Mouse (Mus musculus): ENCODE data around the gene Sart3. TPM values are rescaled to one million over a fixed set of nuclear protein-coding genes. Genes with fewer than 3 reads are reported as not detected.
"Not testable (repeated sequence)": the region's sequence is repeated elsewhere in the genome, so short reads cannot be mapped to it uniquely, and the experiment has no call there.

Sart3 gene
- polyA plus RNA-seq, 1 experiment from 2014 or later = 30.5 TPM

DNA sequence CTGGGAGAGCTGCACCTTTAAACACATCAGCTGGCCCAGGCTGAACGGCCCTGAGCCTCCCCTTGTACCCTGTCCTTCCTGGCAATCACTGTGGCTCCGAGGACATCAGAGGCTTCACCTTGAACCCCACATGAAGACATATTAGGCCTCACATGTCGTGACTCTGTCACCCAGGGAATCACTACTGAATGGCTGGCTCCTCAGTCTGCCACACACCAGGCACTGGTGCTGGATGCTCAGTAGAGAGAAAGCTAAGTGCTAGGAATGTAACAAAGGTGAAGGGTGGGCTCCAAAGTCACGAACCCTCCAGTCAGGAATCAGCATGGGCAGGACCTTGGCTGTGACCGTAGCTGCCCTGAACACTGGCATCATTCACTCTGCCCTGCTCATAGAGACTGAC, 7.3 kb upstream of the Sart3 start:
- ATAC-seq (ENCODE audit: insufficient number of reproducible peaks, insufficient read depth, low FRiP score, low read depth) = no peak
- peaks cover 9% of the 10 kb centered on the region; the same call in 1 of the 2 replicates for H3K4me1 ChIP-seq (ENCODE audit: control insufficient read depth, insufficient read depth, low read length)
- no peaks in the 10 kb centered on the region for H3K27me3 ChIP-seq (ENCODE audit: control insufficient read depth, insufficient read depth, low read length)
- H3K9me3 ChIP-seq (ENCODE audit: control insufficient read depth, low read depth, low read length) = no peaks in the 10 kb centered on the region
- H3K27ac ChIP-seq (ENCODE audit: low read length) = no peak overlapping the region
- peaks cover 26% of the 10 kb centered on the region; the same call in 1 of the 2 replicates for H3K36me3 ChIP-seq (ENCODE audit: control insufficient read depth, insufficient read depth, low read length)
- H3K9ac ChIP-seq (replicated peaks; ENCODE audit: low read depth, low read length) = no peak overlapping the region
- H3K4me3 ChIP-seq (ENCODE audit: low read depth, low read length) = no peak overlapping the region
- 74% methylated on average over 5 of the region's 5 CpGs for WGBS
- no peak overlapping the region for H3K4me2 ChIP-seq (replicated peaks; ENCODE audit: low read depth, low read length)

DNA sequence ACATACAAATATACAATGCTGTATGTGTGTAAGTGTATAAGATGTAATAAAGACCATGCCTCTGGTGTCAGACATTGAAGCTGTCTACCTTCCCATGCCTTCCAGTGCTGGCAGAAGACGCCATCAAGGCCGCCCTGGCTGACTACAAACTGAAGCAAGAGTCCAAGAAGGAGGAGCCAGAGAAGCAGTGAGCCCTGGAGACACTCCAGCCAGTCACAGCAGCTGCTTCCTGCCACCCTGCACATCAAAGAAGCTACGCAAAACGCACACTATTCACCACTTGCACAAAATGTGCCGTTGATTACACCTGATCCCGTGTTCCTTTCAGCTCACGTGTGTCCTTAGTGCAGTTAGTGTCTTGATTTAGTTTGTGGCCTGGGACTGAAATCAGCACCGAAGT, 5.4 kb upstream of the Sart3 start:
- not testable (repeated sequence) for H3K4me3 ChIP-seq (ENCODE audit: low read depth, low read length); H3K4me2 ChIP-seq (replicated peaks; ENCODE audit: low read depth, low read length); H3K4me1 ChIP-seq (ENCODE audit: control insufficient read depth, insufficient read depth, low read length); H3K27me3 ChIP-seq (ENCODE audit: control insufficient read depth, insufficient read depth, low read length); H3K9ac ChIP-seq (replicated peaks; ENCODE audit: low read depth, low read length); H3K9me3 ChIP-seq (ENCODE audit: control insufficient read depth, low read depth, low read length); ATAC-seq (ENCODE audit: insufficient number of reproducible peaks, insufficient read depth, low FRiP score, low read depth); H3K27ac ChIP-seq (ENCODE audit: low read length)
- 86% methylated on average over 7 of the region's 8 CpGs for WGBS
- peaks cover 30% of the 10 kb centered on the region; the same call in 1 of the 2 replicates for H3K36me3 ChIP-seq (ENCODE audit: control insufficient read depth, insufficient read depth, low read length)

DNA sequence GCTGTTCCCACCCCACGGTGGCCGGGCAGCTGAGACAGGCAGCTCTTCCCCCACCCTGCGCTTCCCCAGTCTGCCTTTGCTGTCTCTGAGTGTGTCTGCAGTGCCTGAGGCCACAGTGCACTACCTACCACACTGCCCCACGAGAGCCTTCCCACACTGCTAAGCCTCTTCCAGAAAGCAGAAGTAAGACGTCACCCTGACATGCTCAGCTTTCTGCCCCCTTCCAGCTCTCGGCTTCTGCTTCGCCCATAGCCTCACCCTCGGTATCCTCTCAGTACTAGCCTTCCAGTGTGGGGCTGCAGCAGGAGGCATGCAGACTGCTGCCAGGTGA, 4.6 kb upstream of the Sart3 start:
- Histone ChIP-seq H3K27ac (ENCODE audit: low read length) (no peak overlapping the region), H3K9me3 (ENCODE audit: control insufficient read depth, low read depth, low read length) (no peaks in the 10 kb centered on the region), H3K36me3 (ENCODE audit: control insufficient read depth, insufficient read depth, low read length) (peaks cover 30% of the 10 kb centered on the region; the same call in 1 of the 2 replicates), H3K4me3 (ENCODE audit: low read depth, low read length) (no peak overlapping the region), H3K9ac (replicated peaks; ENCODE audit: low read depth, low read length) (no peak overlapping the region), H3K27me3 (ENCODE audit: control insufficient read depth, insufficient read depth, low read length) (no peaks in the 10 kb centered on the region), H3K4me2 (replicated peaks; ENCODE audit: low read depth, low read length) (no peak overlapping the region), H3K4me1 (ENCODE audit: control insufficient read depth, insufficient read depth, low read length) (no peaks in the 10 kb centered on the region)
- no peak for ATAC-seq (ENCODE audit: insufficient number of reproducible peaks, insufficient read depth, low FRiP score, low read depth)
- 84% methylated on average over 8 of the region's 8 CpGs for WGBS

DNA sequence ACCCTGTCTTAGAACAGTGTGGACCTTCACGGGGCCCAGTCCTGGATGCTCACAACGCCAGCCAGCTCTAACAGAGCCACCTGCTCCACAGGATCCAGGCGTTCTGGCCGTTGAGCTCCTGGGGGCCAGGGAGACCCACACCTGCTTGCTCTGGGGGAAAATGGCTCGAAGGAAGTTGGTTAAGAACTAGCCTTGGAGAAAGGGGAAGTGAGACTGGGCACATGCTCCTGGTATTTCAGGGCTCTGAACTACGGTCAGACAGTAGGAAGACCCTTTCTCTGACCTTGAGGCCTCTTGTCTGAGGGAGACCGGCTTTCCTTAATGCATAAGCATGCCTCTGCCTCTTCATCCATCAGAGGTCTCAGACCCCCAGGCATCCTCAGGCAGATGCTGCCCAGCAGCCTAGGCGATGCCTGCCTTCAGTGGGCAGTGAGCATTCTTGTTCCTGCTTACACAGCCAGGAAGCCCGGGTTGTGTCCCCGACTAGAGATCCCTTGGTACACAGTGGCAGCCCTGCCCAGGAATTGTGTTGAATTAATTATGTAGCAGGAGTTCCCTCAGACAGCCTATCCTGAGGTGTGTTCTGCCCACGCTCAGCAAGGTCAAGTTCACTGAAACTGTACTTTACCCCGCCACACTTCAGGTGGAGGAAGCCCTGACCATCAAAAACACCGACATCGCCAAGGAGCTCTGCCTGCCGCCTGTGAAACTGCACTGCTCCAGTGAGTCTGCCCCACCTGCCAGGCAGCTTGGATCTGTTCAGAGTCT, 4.0 kb upstream of the Sart3 start:
- 88% methylated on average over 15 of the region's 15 CpGs for WGBS
- Histone ChIP-seq H3K4me1 (ENCODE audit: control insufficient read depth, insufficient read depth, low read length) (no peaks in the 10 kb centered on the region), H3K9me3 (ENCODE audit: control insufficient read depth, low read depth, low read length) (no peaks in the 10 kb centered on the region), H3K36me3 (ENCODE audit: control insufficient read depth, insufficient read depth, low read length) (peaks cover 30% of the 10 kb centered on the region; the same call in 1 of the 2 replicates), H3K27me3 (ENCODE audit: control insufficient read depth, insufficient read depth, low read length) (no peaks in the 10 kb centered on the region), H3K4me3 (ENCODE audit: low read depth, low read length) (no peak overlapping the region), H3K4me2 (replicated peaks; ENCODE audit: low read depth, low read length) (no peak overlapping the region), H3K9ac (replicated peaks; ENCODE audit: low read depth, low read length) (no peak overlapping the region), H3K27ac (ENCODE audit: low read length) (no peak overlapping the region)
- ATAC-seq (ENCODE audit: insufficient number of reproducible peaks, insufficient read depth, low FRiP score, low read depth) = no peak

DNA sequence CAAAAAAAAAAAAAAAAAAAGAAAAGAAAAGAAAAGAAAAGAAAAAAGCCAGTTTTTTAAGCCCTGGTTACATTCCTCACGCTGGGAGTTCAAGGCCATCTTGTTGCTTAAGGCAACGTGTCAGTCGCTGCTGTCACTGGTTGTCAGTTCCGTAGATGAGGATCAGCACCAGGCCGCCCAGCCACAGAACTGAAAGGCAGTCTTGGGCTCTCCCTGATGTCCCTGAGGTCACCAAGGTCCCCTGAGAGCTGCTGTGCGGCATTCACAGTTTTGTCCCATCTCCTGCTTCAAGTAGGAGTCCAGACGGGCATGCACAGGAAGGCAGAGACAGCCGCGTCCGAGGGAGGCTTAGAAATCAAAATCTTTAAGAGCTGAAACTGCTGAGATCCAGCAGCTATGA, 3.3 kb upstream of the Sart3 start:
- 90% methylated on average over 10 of the region's 10 CpGs for WGBS

DNA sequence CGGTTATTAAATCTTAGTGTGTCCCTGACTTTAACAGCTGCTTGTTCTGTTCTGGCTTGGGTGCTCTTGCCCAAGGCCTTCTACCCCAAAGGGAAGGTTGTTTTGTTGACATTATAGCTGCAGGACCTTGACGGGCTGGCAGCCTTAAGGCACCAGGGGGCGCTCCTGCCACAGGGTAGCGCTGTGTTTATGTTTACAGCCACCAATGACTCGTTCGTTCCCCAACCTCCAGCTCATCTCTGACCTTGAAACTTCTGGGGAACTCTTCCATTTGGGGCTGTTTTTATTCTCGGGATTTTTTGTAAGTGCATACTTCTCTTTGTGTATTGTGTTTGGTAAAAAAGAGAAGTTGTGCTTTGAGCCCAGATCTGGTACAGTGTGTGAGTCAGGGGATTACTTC, 1.4 kb upstream of the Sart3 start:
- Histone ChIP-seq H3K27me3 (ENCODE audit: control insufficient read depth, insufficient read depth, low read length) (no peaks in the 10 kb centered on the region), H3K9ac (replicated peaks; ENCODE audit: low read depth, low read length) (0 out of 2 replicates have a peak overlapping the region, but pooled peaks have one; percentile 63), H3K9me3 (ENCODE audit: control insufficient read depth, low read depth, low read length) (no peaks in the 10 kb centered on the region), H3K4me1 (ENCODE audit: control insufficient read depth, insufficient read depth, low read length) (peaks cover 10% of the 10 kb centered on the region; the same call in 1 of the 2 replicates), H3K4me3 (ENCODE audit: low read depth, low read length) (peak overlapping the region; percentile 100), H3K4me2 (replicated peaks; ENCODE audit: low read depth, low read length) (peak overlapping the region; percentile 95), H3K27ac (ENCODE audit: low read length) (no peak overlapping the region), H3K36me3 (ENCODE audit: control insufficient read depth, insufficient read depth, low read length) (peaks cover 30% of the 10 kb centered on the region; the same call in 1 of the 2 replicates)
- ATAC-seq (ENCODE audit: insufficient number of reproducible peaks, insufficient read depth, low FRiP score, low read depth) = no peak
- WGBS = 2% methylated on average over 7 of the region's 7 CpGs

More for the DNA sequence above, 3.3 kb upstream of the Sart3 start:
- Histone ChIP-seq H3K9me3 (ENCODE audit: control insufficient read depth, low read depth, low read length) (no peaks in the 10 kb centered on the region), H3K4me1 (ENCODE audit: control insufficient read depth, insufficient read depth, low read length) (0 out of 2 replicates have a peak, but pooled peaks cover 1% of the 10 kb centered on the region), H3K4me2 (replicated peaks; ENCODE audit: low read depth, low read length) (no peak overlapping the region), H3K9ac (replicated peaks; ENCODE audit: low read depth, low read length) (no peak overlapping the region), H3K36me3 (ENCODE audit: control insufficient read depth, insufficient read depth, low read length) (peaks cover 30% of the 10 kb centered on the region; the same call in 1 of the 2 replicates), H3K27ac (ENCODE audit: low read length) (no peak overlapping the region), H3K4me3 (ENCODE audit: low read depth, low read length) (no peak overlapping the region), H3K27me3 (ENCODE audit: control insufficient read depth, insufficient read depth, low read length) (no peaks in the 10 kb centered on the region)
- no peak for ATAC-seq (ENCODE audit: insufficient number of reproducible peaks, insufficient read depth, low FRiP score, low read depth)

DNA sequence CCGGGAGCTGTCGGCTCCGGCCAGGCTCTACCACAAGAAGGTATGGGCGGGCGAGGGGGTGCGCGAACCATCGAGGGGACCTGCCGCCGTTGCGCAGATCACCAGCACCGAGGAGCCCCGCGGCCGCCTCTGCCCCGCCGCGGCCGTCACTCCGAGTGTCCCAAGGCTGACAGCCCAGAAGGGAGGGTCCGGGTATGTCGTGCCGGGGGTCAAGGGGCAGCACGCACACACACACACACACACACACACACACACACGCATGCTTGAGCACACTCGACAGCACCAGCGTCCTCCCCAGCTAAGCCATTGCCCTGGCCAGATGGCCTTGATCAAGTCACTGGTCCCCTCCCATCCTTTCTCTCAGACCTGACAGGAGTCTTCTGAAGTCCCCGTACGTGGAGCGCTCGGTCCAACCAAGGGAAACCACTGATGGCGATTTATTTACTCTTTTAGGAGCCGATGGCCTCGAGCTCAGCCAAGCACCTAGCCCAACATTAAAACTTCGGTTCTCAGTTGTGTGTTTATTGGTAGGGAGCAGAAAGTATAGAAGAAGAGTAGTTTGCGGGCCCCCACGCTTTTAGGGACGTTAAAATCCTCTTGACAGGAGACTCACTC, 702 bp upstream of the Sart3 start:
- peak; percentile 2; the same call in 1 of the 2 replicates for ATAC-seq (ENCODE audit: insufficient number of reproducible peaks, insufficient read depth, low FRiP score, low read depth)
- Histone ChIP-seq H3K9me3 (ENCODE audit: control insufficient read depth, low read depth, low read length) (no peaks in the 10 kb centered on the region), H3K9ac (replicated peaks; ENCODE audit: low read depth, low read length) (peak overlapping the region; percentile 63), H3K27ac (ENCODE audit: low read length) (peak overlapping the region; percentile 6; the same call in 1 of the 2 replicates), H3K27me3 (ENCODE audit: control insufficient read depth, insufficient read depth, low read length) (no peaks in the 10 kb centered on the region), H3K4me3 (ENCODE audit: low read depth, low read length) (peak overlapping the region; percentile 100), H3K36me3 (ENCODE audit: control insufficient read depth, insufficient read depth, low read length) (peaks cover 36% of the 10 kb centered on the region), H3K4me1 (ENCODE audit: control insufficient read depth, insufficient read depth, low read length) (peaks cover 10% of the 10 kb centered on the region; the same call in 1 of the 2 replicates), H3K4me2 (replicated peaks; ENCODE audit: low read depth, low read length) (peak overlapping the region; percentile 95)
- WGBS = 1% methylated on average over 35 of the region's 38 CpGs

DNA sequence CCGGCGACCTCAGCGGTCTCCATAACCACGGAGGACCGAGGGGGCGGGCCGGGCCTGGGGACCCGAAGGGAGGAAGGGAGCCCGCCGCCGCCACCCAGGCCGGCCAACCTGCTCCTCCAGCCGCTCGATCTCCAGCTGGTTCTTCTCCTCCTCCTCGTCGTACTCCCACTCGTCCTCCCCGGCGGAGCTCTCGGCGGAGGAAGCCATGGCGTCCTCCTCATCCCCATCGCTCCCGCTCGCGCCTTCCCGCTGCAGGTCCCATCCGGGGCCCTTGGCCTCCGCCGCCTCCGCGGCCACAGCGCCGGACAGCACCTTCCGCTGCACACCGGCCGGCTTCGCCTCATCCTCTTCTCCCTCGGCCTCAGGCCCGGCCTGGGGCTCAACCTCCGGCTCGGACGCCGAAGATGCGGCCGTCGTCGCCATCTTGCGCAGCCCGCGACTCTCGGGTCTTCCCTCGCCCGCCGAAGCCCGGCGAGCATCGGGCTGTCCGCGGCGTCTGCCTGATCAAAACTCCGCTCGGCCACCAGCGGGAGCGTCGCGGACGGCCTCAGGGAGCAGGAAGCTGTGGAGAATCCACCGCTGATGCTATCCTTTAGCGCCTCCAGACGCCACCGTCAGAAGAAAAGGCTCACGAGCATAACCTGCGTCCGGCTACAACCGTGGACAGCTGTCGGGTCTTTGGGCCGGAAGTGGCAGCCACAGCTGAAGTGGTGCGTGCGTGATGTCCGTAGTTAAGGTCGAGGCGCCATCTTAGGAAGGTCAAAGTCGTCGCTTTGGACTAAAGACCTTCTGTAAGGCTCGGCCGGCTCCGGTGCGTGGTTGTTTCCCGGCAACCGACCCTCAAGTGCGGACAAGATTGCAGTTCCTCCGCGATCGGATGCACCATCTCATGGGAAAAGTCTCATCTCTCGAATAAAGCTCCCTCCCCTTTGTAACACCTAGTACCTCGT, 822 bp downstream of the Sart3 start:
- peaks cover 10% of the 10 kb centered on the region; the same call in 1 of the 2 replicates for H3K4me1 ChIP-seq (ENCODE audit: control insufficient read depth, insufficient read depth, low read length)
- H3K4me3 ChIP-seq (ENCODE audit: low read depth, low read length) = peak overlapping the region; percentile 100
- peak overlapping the region; percentile 95 for H3K4me2 ChIP-seq (replicated peaks; ENCODE audit: low read depth, low read length)
- peaks cover 34% of the 10 kb centered on the region for H3K36me3 ChIP-seq (ENCODE audit: control insufficient read depth, insufficient read depth, low read length)
- H3K27ac ChIP-seq (ENCODE audit: low read length) = peak overlapping the region; percentile 98
- peak; percentile 86 for ATAC-seq (ENCODE audit: insufficient number of reproducible peaks, insufficient read depth, low FRiP score, low read depth)
- no peaks in the 10 kb centered on the region for H3K27me3 ChIP-seq (ENCODE audit: control insufficient read depth, insufficient read depth, low read length)
- H3K9me3 ChIP-seq (ENCODE audit: control insufficient read depth, low read depth, low read length) = no peaks in the 10 kb centered on the region
- under 1% methylated on average over 76 of the region's 97 CpGs for WGBS
- peak overlapping the region; percentile 90 for H3K9ac ChIP-seq (replicated peaks; ENCODE audit: low read depth, low read length)
